Mouse (Mus musculus): ENCODE results near the gene St7. TPM values are rescaled to one million over a fixed set of nuclear protein-coding genes. Genes with fewer than 3 reads are reported as not detected.

The St7 gene
- polyA plus RNA-seq, 2 experiments, result 7.9 to 8.9 TPM

GRCm38 (mm10) chr6:17968467-17969144 is 275.9 kb downstream of the St7 start:
- ATAC-seq (ENCODE audit: insufficient read depth) (no peak), DNase-seq (ENCODE audit: low read depth in 3 of 3, low spot score in 3 of 3) (no peak)
- Histone ChIP-seq H3K36me3 (replicated peaks; ENCODE audit: control insufficient read depth, insufficient read depth, low read depth) (no peaks in the 10 kb centered on the region), H3K9ac (replicated peaks) (no peak overlapping the region), H3K4me2 (ENCODE audit: low read depth) (no peak overlapping the region), H3K4me3 (ENCODE audit: insufficient read depth in 1 of 2, low read depth in 2 of 2, low read length in 2 of 2) (no peak overlapping the region), H3K27me3 (ENCODE audit: control insufficient read depth, insufficient read depth, low read length) (no peaks in the 10 kb centered on the region), H3K27ac (no peak overlapping the region), H3K9me3 (ENCODE audit: control insufficient read depth, low read length) (no peaks in the 10 kb centered on the region), H3K4me1 (replicated peaks; ENCODE audit: control insufficient read depth in 2 of 2, insufficient read depth in 2 of 2, low read length in 1 of 2) (no peaks in the 10 kb centered on the region)
- TF ChIP-seq CTCF (IDR thresholded peaks at IDR 0.05; ENCODE audit: low read depth) (no peak), EP300 (IDR thresholded peaks at IDR 0.05; ENCODE audit: low read depth) (no peak)
- 61% methylated on average over 1 of the region's 1 CpGs for WGBS (ENCODE audit: insufficient replicate concordance)

GRCm38 (mm10) chr6:17969815-17970214 is 277.1 kb downstream of the St7 start:
- H3K9me3 ChIP-seq (ENCODE audit: control insufficient read depth, low read length), result no peaks in the 10 kb centered on the region
- DNase-seq (ENCODE audit: low read depth in 3 of 3, low spot score in 3 of 3), result no peak
- no peak overlapping the region for H3K27ac ChIP-seq
- H3K4me2 ChIP-seq (ENCODE audit: low read depth), result no peak overlapping the region
- H3K27me3 ChIP-seq (ENCODE audit: control insufficient read depth, insufficient read depth, low read length), result no peaks in the 10 kb centered on the region
- H3K4me3 ChIP-seq (ENCODE audit: insufficient read depth in 1 of 2, low read depth in 2 of 2, low read length in 2 of 2), result no peak overlapping the region
- H3K4me1 ChIP-seq (replicated peaks; ENCODE audit: control insufficient read depth in 2 of 2, insufficient read depth in 2 of 2, low read length in 1 of 2), result no peaks in the 10 kb centered on the region
- no peak for TF ChIP-seq CTCF (IDR thresholded peaks at IDR 0.05; ENCODE audit: low read depth)
- no peak for TF ChIP-seq EP300 (IDR thresholded peaks at IDR 0.05; ENCODE audit: low read depth)
- WGBS (ENCODE audit: insufficient replicate concordance), result 5% methylated on average over 1 of the region's 1 CpGs
- ATAC-seq (ENCODE audit: insufficient read depth), result no peak
- no peak overlapping the region for H3K9ac ChIP-seq (replicated peaks)
- no peaks in the 10 kb centered on the region for H3K36me3 ChIP-seq (replicated peaks; ENCODE audit: control insufficient read depth, insufficient read depth, low read depth)

- Histone ChIP-seq H3K36me3 (replicated peaks; ENCODE audit: control insufficient read depth, insufficient read depth, low read depth) (no peaks in the 10 kb centered on the region), H3K4me3 (ENCODE audit: insufficient read depth in 1 of 2, low read depth in 2 of 2, low read length in 2 of 2) (no peak overlapping the region), H3K4me2 (ENCODE audit: low read depth) (no peak overlapping the region), H3K9me3 (ENCODE audit: control insufficient read depth, low read length) (no peaks in the 10 kb centered on the region), H3K9ac (replicated peaks) (no peak overlapping the region), H3K27me3 (ENCODE audit: control insufficient read depth, insufficient read depth, low read length) (no peaks in the 10 kb centered on the region), H3K27ac (no peak overlapping the region), H3K4me1 (replicated peaks; ENCODE audit: control insufficient read depth in 2 of 2, insufficient read depth in 2 of 2, low read length in 1 of 2) (no peaks in the 10 kb centered on the region)
- no peak for TF ChIP-seq EP300 (IDR thresholded peaks at IDR 0.05; ENCODE audit: low read depth)
- ATAC-seq (ENCODE audit: insufficient read depth), result no peak
- DNase-seq (ENCODE audit: low read depth in 3 of 3, low spot score in 3 of 3), result no peak
Measured at GRCm38 (mm10) chr6:17971393-17971792, 278.7 kb downstream of the St7 start.

GRCm38 (mm10) chr6:17974416-17974815 is 281.7 kb downstream of the St7 start:
- WGBS (ENCODE audit: insufficient replicate concordance), result 82% methylated on average over 3 of the region's 3 CpGs

GRCm38 (mm10) chr6:17977165-17977564 is 284.4 kb downstream of the St7 start:
- no peak overlapping the region for H3K27ac ChIP-seq
- TF ChIP-seq EP300 (IDR thresholded peaks at IDR 0.05; ENCODE audit: low read depth) (no peak), CTCF (IDR thresholded peaks at IDR 0.05; ENCODE audit: low read depth) (no peak)
- H3K4me1 ChIP-seq (replicated peaks; ENCODE audit: control insufficient read depth in 2 of 2, insufficient read depth in 2 of 2, low read length in 1 of 2), result no peaks in the 10 kb centered on the region
- H3K9me3 ChIP-seq (ENCODE audit: control insufficient read depth, low read length), result no peaks in the 10 kb centered on the region
- H3K27me3 ChIP-seq (ENCODE audit: control insufficient read depth, insufficient read depth, low read length), result no peaks in the 10 kb centered on the region
- WGBS (ENCODE audit: insufficient replicate concordance), result 35% methylated on average over 1 of the region's 1 CpGs
- H3K4me2 ChIP-seq (ENCODE audit: low read depth), result no peak overlapping the region
- no peak overlapping the region for H3K4me3 ChIP-seq (ENCODE audit: insufficient read depth in 1 of 2, low read depth in 2 of 2, low read length in 2 of 2)
- H3K36me3 ChIP-seq (replicated peaks; ENCODE audit: control insufficient read depth, insufficient read depth, low read depth), result no peaks in the 10 kb centered on the region
- DNase-seq (ENCODE audit: low read depth in 3 of 3, low spot score in 3 of 3) (no peak), ATAC-seq (ENCODE audit: insufficient read depth) (no peak)
- no peak overlapping the region for H3K9ac ChIP-seq (replicated peaks)

More at GRCm38 (mm10) chr6:17974416-17974815, 281.7 kb downstream of the St7 start:
- TF ChIP-seq CTCF (IDR thresholded peaks at IDR 0.05; ENCODE audit: low read depth) (no peak), EP300 (IDR thresholded peaks at IDR 0.05; ENCODE audit: low read depth) (no peak)
- H3K27ac ChIP-seq, result no peak overlapping the region
- H3K4me3 ChIP-seq (ENCODE audit: insufficient read depth in 1 of 2, low read depth in 2 of 2, low read length in 2 of 2), result no peak overlapping the region
- H3K27me3 ChIP-seq (ENCODE audit: control insufficient read depth, insufficient read depth, low read length), result no peaks in the 10 kb centered on the region
- H3K9ac ChIP-seq (replicated peaks), result no peak overlapping the region
- DNase-seq (ENCODE audit: low read depth in 3 of 3, low spot score in 3 of 3) (no peak), ATAC-seq (ENCODE audit: insufficient read depth) (no peak)
- H3K4me1 ChIP-seq (replicated peaks; ENCODE audit: control insufficient read depth in 2 of 2, insufficient read depth in 2 of 2, low read length in 1 of 2), result no peaks in the 10 kb centered on the region
- no peak overlapping the region for H3K4me2 ChIP-seq (ENCODE audit: low read depth)
- no peaks in the 10 kb centered on the region for H3K9me3 ChIP-seq (ENCODE audit: control insufficient read depth, low read length)
- H3K36me3 ChIP-seq (replicated peaks; ENCODE audit: control insufficient read depth, insufficient read depth, low read depth), result no peaks in the 10 kb centered on the region
